ENCODE assay signal across 11 mouse cellular contexts in genomic region chr1:54747785-54748420, GRCm38 (mm10).
DNase-seq lines count a peak whose midpoint lies in the region; ATAC-seq lines count a peak whose summit lies in the region.
"Had no signal": no experiment of that assay in that cellular context is flagged by ENCODE, and none has a peak within 500 bp of the region (broad histone marks: within the 10 kb centered on the region; RNA-seq: fewer than 3 reads in every experiment).

No protein-coding gene starts in this region.

- intact Hi-C loops in heart, postnatal 10 days (cut with DNase I), result loop anchor here (5.0 kb wide), 1 partner anchor 81 kb away; no protein-coding TSS in a partner anchor
- intact Hi-C loops in left cerebral cortex, postnatal 36 days (cut with DNase I), result no loop called here

- H3K27me3 ChIP-seq in heart, embryonic 11.5 days (ENCODE audit: control insufficient read depth, insufficient read depth, low read length), result no peaks in the 10 kb centered on the region
- no peaks in the 10 kb centered on the region for H3K27me3 ChIP-seq in forebrain, embryonic 10.5 days (ENCODE audit: poor library complexity, severe bottlenecking)
- no peaks in the 10 kb centered on the region for H3K27me3 ChIP-seq in liver, embryonic 11.5 days (replicated peaks; ENCODE audit: control insufficient read depth, insufficient read depth, low read length)
- H3K27me3 ChIP-seq: liver, embryonic 15.5 days had no signal

- H3K9ac ChIP-seq in heart, embryonic 11.5 days (ENCODE audit: low read depth, low read length), result no peak overlapping the region
- H3K9ac ChIP-seq in liver, embryonic 11.5 days (ENCODE audit: low read depth, low read length), result no peak overlapping the region
- H3K9ac ChIP-seq: liver, embryonic 15.5 days had no signal

- no peak for ATAC-seq in heart, embryonic 11.5 days (replicated peaks; ENCODE audit: insufficient number of reproducible peaks, low FRiP score, low TSS enrichment)
- 0 out of 2 replicates have a peak, but pooled peaks have one; percentile 27 for ATAC-seq in megakaryocyte, adult 5-6 weeks (ENCODE audit: poor library complexity, severe bottlenecking)
- ATAC-seq in liver, embryonic 11.5 days (replicated peaks; ENCODE audit: low FRiP score), result no peak

- no peak overlapping the region for H3K27ac ChIP-seq in heart, embryonic 11.5 days (ENCODE audit: low read depth, low read length)
- H3K27ac ChIP-seq in forebrain, embryonic 10.5 days, result no peak overlapping the region
- no peak overlapping the region for H3K27ac ChIP-seq in liver, embryonic 11.5 days (ENCODE audit: low read depth, low read length)
- H3K27ac ChIP-seq: liver, embryonic 15.5 days had no signal

- peak; percentile 70 to 81 for DNase-seq in heart, adult 18-20 months
- peak; percentile 26 for DNase-seq in MN1 (ENCODE audit: low spot score)
- peak; percentile 67 to 69 for DNase-seq in heart, postnatal 10 days
- DNase-seq in forebrain, embryonic 10.5 days (ENCODE audit: extremely low spot score, low spot score), result no peak
- no peak for DNase-seq in left cerebral cortex, postnatal 36 days (ENCODE audit: low spot score in 2 of 2)
- no peak for DNase-seq in liver, embryonic 11.5 days (ENCODE audit: low spot score)
- DNase-seq: cerebellum, adult 18-20 months; retina, postnatal 1 day had no signal

- H3K9me3 ChIP-seq in heart, embryonic 11.5 days (replicated peaks; ENCODE audit: control insufficient read depth, low read length), result no peaks in the 10 kb centered on the region
- no peaks in the 10 kb centered on the region for H3K9me3 ChIP-seq in forebrain, embryonic 10.5 days
- no peaks in the 10 kb centered on the region for H3K9me3 ChIP-seq in liver, embryonic 11.5 days (ENCODE audit: control insufficient read depth, low read length)
- H3K9me3 ChIP-seq: liver, embryonic 15.5 days had no signal

- no peaks in the 10 kb centered on the region for H3K36me3 ChIP-seq in heart, embryonic 11.5 days (ENCODE audit: control insufficient read depth, insufficient read depth, low read length)
- no peaks in the 10 kb centered on the region for H3K36me3 ChIP-seq in forebrain, embryonic 10.5 days (replicated peaks)
- no peaks in the 10 kb centered on the region for H3K36me3 ChIP-seq in liver, embryonic 11.5 days (ENCODE audit: control insufficient read depth, insufficient read depth, low read length)

- no peak overlapping the region for H3K4me3 ChIP-seq in heart, embryonic 11.5 days (ENCODE audit: low read depth, low read length)
- H3K4me3 ChIP-seq in forebrain, embryonic 10.5 days, result no peak overlapping the region
- H3K4me3 ChIP-seq in liver, embryonic 11.5 days (ENCODE audit: low read depth, low read length), result no peak overlapping the region
- H3K4me3 ChIP-seq: liver, embryonic 15.5 days had no signal

- peaks cover 28% of the 10 kb centered on the region for H3K4me1 ChIP-seq in heart, embryonic 11.5 days (ENCODE audit: control insufficient read depth, insufficient read depth, low read length)
- H3K4me1 ChIP-seq in forebrain, embryonic 10.5 days, result no peaks in the 10 kb centered on the region
- no peaks in the 10 kb centered on the region for H3K4me1 ChIP-seq in liver, embryonic 11.5 days (replicated peaks; ENCODE audit: control insufficient read depth, insufficient read depth, low read length)

- H3K4me2 ChIP-seq in heart, embryonic 11.5 days, result no peak overlapping the region
- H3K4me2 ChIP-seq in liver, embryonic 11.5 days, result no peak overlapping the region
- H3K4me2 ChIP-seq: liver, embryonic 15.5 days had no signal

- 28% methylated on average over 8 of the region's 8 CpGs for WGBS in heart, embryonic 11.5 days (ENCODE audit: insufficient replicate concordance)
- 89% methylated on average over 8 of the region's 8 CpGs for WGBS in forebrain, embryonic 10.5 days
- WGBS in liver, embryonic 11.5 days, result 41% methylated on average over 8 of the region's 8 CpGs

Comparison
In these comparisons a context has a peak if more than half of its experiments do, and no peak if none do; other contexts are left out.
1. DNase-seq: peak in heart, adult 18-20 months (2 of 2), MN1 (single experiment) and heart, postnatal 10 days (2 of 2); none in forebrain, embryonic 10.5 days (single experiment), left cerebral cortex, postnatal 36 days (0 of 2) and liver, embryonic 11.5 days (single experiment).